Mouse (Mus musculus): Measurements from ENCODE around the gene Ppm1d.
A peak's percentile ranks its signal among the peaks of the same experiment; 100 is the strongest.

Ppm1d gene

DNA sequence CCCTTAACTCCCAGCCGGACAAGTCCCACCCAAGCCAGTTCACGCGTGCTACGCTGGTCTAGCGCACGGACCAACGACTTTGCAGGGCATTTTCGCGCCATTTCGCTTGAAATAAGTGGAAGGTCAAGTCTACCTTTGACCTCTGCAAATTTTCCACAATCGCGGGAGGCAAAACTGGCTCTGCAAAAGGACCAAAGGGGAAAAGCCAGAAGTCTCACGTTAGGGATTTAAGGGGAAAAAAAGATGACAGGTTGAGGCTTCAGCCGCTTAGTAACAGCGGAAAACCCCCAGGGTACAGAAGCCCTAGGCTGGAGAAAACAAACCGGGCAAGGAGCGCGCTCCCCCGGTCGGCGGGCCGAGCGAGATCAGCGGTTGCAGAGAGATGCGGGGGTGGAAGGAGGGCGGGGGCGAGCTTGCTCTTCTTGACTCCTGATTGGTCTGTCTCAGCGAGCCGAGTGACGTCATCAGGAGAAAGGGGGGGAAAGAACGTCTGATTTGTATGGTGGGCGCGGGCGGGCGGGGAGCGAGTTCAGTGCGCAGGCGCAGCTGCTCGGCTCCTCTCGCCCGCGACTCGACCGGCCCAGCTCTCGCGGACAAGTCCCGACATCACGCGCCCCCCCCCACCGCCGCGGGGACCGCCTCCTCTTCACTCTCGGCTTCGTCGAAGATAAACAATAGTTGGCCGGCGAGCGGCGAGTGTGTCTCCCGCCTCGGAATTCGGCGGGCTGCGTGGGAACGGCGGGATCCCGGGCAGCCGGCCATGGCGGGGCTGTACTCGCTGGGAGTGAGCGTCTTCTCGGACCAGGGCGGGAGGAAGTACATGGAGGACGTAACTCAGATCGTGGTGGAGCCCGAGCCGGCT is at the start of gene Ppm1d:
Ppm1d (plus strand) TSS at position 532 of the 862 bp plus-strand sequence.
- DNase-seq (ENCODE audit: low spot score in 2 of 2) = peak; percentile 96 to 97

DNA sequence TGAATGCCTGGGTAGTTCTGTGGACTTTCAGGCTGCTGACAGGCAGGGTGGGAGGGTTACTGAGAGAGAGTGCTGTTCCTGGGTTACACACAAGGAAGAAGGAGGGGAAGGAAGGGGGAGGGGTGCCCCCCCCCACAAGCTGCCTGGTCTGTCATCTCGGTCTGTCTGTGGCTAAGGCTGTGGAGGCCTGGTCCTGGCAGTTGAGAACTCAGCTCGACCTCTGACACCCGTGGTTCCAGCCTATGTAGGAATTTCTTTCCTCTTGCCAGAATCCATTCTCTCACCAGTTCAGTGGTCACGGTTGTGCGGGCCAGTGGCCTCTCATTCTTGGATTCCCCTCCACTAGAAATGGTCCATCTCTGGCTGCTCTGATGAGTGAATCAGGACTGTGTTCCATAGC is 46.4 kb upstream of the Ppm1d start:
- no peak for DNase-seq (ENCODE audit: low spot score in 2 of 2)

DNA sequence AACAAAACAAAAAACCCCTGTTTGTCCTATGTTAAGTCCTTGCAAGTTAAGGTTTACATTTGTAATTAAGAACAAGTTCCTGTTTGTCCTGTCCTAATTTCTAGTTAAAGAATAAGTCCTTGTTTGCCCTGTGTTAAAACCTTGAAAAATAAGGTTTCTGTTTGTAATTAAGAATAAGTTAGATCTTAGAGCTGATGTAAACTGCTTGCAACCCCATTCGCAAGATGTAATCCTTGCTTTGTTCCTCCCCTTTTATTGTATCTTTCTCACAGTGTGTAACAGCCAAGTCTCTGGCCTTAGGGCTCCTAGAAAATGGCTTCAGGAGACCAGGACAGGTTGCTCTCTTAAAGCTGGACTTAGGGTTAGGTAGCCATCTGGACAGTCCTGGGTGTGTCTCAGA is 43.7 kb upstream of the Ppm1d start:
- DNase-seq (ENCODE audit: low spot score in 2 of 2) = no peak

DNA sequence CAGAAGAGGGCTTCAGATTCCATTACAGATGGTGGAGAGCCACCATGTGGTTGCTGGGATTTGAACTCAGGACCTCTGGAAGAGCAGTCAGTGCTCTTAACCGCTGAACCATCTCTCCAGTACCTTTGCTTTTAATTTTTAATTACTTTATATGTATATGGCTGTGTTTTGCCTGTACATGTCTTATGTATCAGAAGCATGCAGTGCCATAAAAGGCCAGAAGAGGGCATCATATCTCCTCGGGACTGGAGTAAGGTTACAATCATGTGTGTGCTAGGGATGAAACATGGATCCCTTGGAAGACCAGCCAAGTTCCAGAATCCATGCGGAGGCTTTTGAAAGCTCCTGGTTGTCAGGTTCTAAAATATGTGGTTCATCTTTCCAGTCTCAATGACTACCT is 40.4 kb upstream of the Ppm1d start:
- peak in 1 of 2 experiments; percentile 40 for DNase-seq (ENCODE audit: low spot score in 2 of 2)

DNA sequence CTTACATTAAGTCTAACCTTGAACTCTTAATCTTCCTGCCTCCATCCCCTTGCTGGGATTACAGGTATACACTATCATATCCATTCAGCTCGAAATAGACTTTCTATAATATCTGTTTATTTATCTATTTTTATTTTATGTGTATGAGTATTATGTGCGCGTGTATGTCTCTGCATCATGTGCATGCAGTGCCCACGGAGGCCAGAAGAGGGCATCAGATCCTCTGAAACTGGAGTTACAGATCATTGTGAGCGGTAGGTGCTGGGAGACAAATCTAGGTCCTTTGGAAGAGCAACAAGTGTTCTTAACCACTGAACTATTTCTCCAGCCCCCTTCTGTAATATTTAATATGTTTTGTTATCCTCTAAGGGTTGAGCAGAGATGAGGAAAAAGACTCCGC is 37.7 kb upstream of the Ppm1d start:
- DNase-seq (ENCODE audit: low spot score in 2 of 2) = no peak

DNA sequence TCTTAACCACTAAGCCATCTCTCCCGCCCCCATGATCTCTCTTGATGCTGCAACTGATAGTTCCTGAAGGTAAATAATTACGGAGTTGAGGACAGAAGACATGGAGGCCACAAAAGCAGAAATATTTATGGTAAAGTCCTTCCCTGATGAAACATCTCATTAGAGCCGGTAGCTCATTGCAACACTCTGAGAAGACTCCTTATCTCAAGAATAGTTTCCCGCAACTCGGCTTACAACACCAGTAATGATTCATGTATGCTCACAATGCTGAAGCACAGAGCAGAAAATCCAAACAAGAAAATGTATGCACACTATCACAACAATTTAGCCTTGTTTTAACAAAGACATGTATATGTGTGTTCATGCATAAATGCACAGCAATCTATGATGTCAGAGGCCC is 35.9 kb upstream of the Ppm1d start:
- no peak for DNase-seq (ENCODE audit: low spot score in 2 of 2)

DNA sequence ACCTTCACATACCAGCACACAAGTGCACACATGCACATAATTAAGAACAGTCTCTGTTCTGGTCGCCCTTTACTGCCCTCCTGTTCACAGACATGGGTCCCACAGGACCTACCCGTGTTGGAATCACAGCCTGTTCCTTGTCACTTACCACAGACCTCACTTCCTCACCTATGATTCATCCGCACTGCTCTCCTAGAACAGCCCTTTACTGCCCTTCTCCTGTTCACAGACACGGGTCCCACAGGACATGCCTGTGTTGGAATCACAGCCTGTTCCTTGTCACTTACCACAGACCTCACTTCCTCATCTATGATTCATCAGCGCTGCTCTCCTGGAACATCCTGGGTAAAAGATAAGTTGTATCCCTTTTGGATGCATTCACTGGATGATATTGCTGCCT is 33.4 kb upstream of the Ppm1d start:
- DNase-seq (ENCODE audit: low spot score in 2 of 2) = no peak

DNA sequence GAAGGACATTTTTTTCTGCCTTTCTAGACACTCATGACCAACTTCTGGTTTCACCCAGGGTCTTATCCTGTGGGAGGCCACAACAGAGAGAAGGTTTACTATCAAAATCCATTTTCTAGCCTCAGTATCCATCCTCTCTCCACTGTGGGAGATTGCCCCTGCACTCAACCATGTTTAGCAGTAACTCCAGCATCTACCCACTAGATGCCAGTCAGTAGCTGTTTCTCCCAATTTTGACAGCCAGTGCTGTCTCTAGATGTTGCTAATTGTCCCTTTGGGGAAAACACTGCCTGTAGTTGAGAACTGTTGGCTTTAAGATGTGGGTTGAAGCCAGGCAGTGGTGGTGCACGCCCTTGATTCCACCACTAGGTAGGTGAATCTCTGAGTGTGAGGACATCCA is 32.9 kb upstream of the Ppm1d start:
- DNase-seq (ENCODE audit: low spot score in 2 of 2) = no peak

DNA sequence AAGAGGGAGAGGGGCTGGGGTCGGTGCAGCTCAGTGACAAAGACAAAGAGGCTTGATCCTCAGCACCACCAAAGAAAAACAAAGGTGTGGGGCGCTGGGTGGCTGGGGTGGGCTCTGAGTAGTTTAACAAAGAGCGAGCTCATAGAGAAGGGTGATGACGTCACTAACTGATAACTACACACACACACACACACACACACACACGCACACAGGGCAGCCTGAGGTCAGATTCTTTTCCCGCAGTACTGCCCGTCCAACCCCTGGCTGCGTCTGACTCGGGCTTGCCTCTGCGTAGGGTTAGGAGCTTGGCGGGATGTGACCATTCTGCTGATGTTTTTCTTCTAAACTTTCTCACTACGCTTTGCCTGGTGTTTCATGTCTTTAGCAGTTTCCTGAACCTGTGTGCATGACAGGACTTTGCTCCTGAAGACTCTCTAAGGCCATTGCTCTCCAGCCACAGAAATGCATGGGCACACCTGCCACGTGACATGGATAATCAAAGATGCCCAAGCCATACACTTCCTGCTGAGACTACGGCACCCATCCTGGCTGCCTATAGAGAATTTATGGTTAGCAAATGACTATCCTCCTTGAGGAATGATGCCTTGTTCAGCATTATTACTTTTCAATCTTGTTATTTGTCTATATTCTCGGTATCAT is 29.7 kb upstream of the Ppm1d start:
- DNase-seq (ENCODE audit: low spot score in 2 of 2) = no peak

DNA sequence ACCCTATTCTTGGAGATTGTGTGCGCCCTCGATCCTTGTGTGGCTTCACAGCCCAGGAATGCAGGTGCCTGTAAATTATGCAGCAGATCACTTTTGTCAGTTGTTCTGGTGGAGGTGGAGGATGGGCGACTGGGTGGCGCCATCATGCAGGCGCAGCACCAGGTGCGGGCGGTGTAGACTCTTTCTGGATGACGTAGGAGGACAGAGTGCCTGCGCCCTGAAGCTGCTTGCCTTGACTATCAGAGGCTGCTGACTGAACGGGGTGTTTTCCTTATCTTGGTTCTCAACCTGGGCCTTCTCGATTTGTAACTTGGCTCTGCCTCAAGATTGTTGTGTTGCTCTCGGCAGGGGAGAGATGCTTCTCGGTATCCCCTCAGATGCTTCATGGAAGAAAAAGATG is 13.1 kb upstream of the Ppm1d start:
- DNase-seq (ENCODE audit: low spot score in 2 of 2) = no peak

DNA sequence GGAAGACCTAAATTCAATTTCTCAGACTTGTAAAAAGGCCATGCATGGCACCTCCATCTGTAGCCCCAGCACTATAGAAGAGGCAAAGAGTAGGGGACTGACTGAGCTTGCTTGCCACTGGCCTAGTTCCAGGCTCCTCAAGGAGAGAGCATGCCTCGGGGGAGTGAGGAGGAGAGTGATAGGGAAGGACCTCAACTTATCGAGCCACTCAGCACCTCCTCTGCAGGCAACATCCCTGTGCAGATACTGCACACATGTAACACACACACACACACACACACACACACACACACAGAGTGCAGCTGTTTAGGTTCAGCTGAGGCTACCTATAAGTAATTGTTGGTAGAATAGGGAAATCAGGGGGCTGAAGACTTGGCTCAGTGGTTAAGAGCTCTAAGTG is 11.2 kb upstream of the Ppm1d start:
- DNase-seq (ENCODE audit: low spot score in 2 of 2) = no peak

DNA sequence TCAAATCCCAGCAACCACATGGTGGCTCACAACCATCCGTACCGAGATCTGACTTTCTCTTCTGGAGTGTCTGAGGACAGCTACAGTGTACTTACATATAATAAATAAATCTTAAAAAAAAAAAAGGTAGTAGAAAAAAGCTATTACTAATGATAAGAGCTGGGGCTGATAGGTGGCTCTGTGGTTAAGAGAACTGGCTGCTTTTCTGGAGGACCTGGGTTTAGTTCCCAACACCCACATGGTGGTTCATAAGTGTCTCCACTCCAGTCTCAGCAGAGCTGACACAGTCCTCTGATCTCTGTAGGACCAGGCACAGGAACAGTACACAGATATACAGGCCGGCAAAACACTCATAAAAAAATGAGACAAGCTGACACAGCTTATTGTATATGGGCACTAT is 9.9 kb upstream of the Ppm1d start:
- no peak for DNase-seq (ENCODE audit: low spot score in 2 of 2)

DNA sequence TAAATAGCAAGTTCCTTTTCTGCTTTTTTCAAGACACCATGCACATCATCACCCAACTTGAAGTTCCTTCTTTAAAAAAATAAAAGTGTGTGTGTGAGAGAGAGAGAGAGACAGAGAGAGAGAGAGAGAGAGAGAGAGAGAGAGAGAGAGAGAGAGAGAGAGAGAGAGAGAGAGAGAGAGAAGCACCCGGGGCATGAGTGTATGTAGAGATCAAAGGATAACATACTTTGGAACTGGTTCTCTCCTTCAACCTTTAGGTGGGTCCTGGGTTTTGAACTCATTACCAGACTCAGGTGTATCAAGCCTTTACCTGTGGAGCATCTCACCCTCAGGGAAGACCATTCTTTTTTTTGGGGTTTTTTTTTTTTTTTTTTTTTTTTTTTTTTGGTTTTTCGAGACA is 9.2 kb upstream of the Ppm1d start:
- DNase-seq (ENCODE audit: low spot score in 2 of 2) = no peak

DNA sequence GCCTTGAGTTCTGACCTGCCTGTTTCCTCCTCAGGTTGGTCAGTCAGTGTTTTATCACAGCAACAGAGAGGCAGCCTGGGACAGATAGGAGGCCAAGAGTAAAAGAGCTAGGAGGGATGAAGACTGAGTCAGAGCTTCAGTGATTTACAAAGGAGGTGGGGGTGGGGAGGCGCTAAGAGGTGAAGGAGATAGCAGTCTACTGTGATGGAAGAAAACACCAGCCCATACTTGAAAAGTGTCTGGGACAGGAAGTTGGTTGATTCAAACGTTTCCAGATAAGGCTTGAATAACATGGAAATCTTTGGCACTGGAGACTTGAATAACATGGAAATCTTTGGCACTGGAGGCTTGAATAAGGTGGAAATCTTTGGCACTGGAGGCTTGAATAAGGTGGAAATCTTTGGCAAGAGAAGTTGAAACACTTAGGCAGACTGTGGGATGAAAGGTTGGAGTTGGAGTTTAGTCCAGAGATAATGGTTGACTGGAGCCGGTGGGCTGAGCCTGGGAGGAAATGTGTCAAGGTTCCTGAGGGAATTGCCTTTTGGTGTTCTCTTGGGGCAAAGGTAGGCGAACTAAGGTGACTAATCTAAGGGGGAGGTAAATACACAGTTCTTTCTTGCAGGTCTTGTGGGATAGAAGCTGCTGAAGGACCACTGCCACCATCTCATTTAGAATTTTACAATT is 4.3 kb upstream of the Ppm1d start:
- no peak for DNase-seq (ENCODE audit: low spot score in 2 of 2)

DNA sequence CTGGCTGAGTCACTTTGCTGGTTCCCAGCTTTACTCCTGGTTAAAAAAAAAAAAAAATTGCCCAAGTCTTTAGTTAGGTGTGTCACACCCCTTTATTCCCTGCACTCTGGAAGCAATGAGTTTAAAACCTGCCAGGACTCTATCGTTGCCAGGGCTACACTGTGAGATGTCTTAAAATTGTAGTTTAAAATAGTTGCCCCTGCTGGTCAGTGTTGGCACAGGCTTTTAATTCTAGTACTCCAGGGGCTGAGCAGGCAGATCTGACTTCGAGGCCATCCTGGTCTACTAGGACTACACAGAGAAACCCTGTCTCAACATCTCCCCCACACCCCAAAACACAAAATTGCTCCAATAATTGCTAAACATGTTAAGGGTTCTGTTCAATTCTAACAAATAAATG is 2.2 kb upstream of the Ppm1d start:
- no peak for DNase-seq (ENCODE audit: low spot score in 2 of 2)

DNA sequence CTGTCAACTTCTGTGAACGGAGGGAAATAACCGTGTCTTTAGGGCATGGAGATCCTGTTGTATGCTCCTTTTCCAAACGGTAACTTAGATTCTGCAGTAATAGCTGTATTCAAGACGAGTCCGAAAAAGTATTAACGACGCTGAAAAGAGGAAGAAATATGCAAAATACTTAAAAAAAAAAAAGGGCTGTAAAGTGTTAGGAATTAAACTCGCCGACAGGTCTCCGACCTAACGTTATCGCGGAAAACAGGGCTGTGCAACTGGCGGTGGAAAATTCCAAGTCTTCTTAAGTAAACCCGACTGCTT is 684 bp upstream of the Ppm1d start:
- DNase-seq (ENCODE audit: low spot score in 2 of 2) = no peak

DNA sequence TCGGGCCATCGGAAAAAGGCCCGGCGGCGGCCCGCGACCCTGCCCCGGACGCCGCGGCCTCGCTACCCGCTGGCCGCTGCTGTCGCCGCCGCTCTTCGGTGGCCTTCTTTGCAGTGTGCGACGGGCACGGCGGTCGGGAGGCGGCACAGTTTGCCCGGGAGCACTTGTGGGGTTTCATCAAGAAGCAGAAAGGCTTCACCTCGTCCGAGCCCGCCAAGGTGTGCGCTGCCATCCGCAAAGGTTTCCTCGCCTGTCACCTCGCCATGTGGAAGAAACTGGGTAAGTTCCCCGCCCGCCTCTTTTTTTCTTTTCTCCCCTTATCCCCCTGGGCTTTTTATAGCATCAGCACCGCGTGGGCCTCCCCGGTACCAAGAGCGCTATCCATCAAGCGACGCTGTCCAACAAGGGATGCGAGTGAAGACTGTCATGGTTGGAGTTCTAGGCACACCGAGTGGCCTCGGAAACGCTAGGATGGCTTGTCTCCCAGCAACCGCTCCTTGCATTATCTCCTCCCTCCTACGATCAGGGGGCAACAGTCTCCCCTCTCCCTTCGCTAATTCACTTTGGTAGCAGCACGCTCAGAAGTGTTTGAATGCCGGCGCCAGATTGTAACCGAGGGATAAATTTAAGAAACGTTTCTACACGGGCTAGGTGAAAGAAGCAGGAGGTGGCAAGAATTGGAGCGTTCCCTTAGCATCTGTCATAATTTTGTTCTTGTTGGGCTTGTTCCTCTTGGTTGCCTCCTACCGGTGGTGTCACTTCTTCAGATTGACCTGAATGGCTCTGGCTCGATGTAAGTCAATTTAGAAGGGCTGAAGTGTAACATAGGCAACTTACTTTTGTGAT is 824 bp downstream of the Ppm1d start:
- DNase-seq (ENCODE audit: low spot score in 2 of 2) = peak; percentile 12 to 32

DNA sequence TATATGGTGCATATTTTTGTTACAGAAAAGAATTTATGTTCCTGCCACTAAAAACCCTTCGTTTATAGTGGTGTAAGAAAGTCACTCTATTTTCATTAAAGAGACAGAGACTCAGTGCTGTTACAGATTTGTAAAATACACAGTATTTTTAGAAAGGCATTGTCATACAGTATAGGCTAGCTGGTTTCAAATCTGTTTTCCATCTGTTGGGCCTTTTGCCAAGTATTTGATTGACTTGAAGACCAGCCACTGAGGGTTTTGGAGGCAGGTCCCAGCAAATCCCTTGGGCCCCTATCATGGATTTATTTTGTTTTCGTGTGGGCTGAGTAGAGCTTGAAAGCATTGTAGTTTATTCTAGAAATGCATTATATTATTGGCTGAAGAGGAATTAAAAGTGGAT is 1.8 kb downstream of the Ppm1d start:
- DNase-seq (ENCODE audit: low spot score in 2 of 2) = peak; percentile 67 to 71

DNA sequence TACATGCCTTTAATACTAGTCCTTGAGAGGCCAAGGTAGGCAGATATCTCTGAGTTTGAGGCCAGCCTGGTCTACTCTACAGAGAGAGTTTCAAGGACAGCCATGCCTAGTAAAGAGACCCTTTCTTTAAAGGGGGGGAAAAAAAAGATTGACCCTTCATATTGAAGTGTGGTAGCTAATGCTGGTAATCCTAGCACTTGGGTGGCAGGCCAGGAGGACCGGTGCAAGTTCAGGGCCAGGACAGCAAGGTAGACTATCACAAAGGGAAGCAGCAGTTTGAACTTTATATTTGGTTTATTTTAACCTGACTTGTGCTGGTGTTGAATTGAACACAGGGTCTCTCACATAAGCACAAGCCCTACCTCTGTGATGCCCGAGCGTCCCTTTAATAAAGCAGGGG is 2.3 kb downstream of the Ppm1d start:
- no peak for DNase-seq (ENCODE audit: low spot score in 2 of 2)

DNA sequence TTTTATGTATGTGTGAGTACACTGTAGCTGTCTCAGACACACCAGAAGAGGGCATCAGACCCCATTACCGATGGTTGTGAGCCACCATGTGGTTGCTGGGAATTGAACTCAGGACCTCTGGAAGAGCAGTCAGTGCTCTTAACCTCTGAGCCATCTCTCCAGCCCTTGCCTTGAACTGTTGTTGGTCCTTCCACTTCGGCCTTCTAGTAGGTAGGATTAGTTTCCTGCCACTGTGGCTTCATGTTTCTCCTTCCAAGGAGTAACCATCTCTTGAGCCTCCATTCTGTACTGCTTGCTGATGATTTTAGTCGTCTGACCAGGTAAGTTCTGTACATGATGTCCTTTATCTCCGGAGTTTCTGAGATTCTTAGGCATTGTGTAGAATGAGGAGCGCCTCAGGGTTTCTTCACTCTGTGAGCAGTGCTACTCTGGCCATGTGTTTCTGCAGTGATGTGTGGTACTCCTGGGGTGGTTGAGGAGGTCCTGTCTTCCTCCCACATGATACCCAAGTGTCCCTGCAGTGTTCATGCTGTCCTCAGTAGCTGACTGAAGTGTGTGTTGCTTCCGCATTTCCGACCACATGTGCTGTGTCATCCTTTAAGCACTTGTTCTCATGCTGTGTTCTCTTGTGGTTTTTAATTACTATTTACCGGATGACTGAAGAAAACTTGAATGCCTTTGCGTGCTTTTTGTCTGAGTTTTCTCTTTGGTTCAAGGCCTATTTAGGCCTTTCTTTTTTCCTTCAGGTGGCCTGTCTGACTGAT is 12.7 kb downstream of the Ppm1d start:
- DNase-seq (ENCODE audit: low spot score in 2 of 2) = no peak

DNA sequence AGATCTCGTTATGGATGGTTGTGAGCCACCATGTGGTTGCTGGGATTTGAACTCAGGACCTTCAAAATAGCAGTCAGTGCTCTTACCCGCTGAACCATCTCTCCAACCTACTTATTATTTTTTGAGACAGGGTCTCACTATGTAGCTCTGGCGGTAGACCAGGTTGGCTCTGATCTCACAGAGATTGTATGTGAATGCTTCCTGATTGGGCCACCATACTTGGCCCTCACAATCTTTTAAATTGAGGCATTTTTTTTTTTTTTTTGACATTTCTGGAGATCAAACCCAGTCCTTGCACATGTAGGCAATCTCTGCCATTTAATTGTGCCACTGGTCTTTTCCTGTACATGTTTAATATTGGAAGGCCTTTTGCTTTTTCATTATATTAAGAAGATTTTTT is 17.7 kb downstream of the Ppm1d start:
- no peak for DNase-seq (ENCODE audit: low spot score in 2 of 2)

Data from urinary bladder, postnatal 36 days (tissue).